Mouse (Mus musculus): Measurements from ENCODE around the gene Ntsr1.

- TF ChIP-seq GATA1 (IDR thresholded peaks at IDR 0.05; ENCODE audit: low read length), result no peak
- no peak for TF ChIP-seq TAL1 (IDR thresholded peaks at IDR 0.05; ENCODE audit: low read length)
Observed at GRCm38 (mm10) chr2:180527447-180527846, 27.7 kb downstream of the Ntsr1 start.

All from erythroblast, embryonic 14.5 days (primary cell).